Mouse (Mus musculus): ENCODE results near the gene Gm21833.

- TF ChIP-seq CTCF (IDR thresholded peaks at IDR 0.05; ENCODE audit: borderline replicate concordance, extremely low read depth, insufficient read depth, insufficient read length) (no peak), POLR2A (IDR thresholded peaks at IDR 0.05; ENCODE audit: borderline replicate concordance, extremely low read depth, insufficient read depth, insufficient read length, poor library complexity, severe bottlenecking) (no peak)
These were observed 38.7 kb upstream of the Gm21833 start for GRCm38 (mm10) chr16:82789521-82789920.

All from brain, embryonic 14.5 days (tissue).